Mouse (Mus musculus) embryo, embryonic 11.5 days (tissue): ENCODE measurements at regions not wholly inside any gene's neighbourhood (a gene's known extent, or its start where the extent isn't known, plus 50 kb on each side); places are given as distances from the start of the nearest gene placed in this dataset.

Experiments
- DNase-seq: peaks from one replicate; pipeline ENCODE4 v3.0.0-alpha.2; 2012; ENCODE audit warnings: low read depth, low spot score

GRCm38 (mm10) chr6:100100565-100101133 lies 186.6 kb downstream of the Rybp start:
- DNase-seq: no peak

- DNase-seq: no peak
Observed at GRCm38 (mm10) chr6:100096393-100097125, 190.7 kb downstream of the Rybp start.

GRCm38 (mm10) chr6:100094653-100095217 lies 192.6 kb downstream of the Rybp start:
- DNase-seq: no peak

DNA sequence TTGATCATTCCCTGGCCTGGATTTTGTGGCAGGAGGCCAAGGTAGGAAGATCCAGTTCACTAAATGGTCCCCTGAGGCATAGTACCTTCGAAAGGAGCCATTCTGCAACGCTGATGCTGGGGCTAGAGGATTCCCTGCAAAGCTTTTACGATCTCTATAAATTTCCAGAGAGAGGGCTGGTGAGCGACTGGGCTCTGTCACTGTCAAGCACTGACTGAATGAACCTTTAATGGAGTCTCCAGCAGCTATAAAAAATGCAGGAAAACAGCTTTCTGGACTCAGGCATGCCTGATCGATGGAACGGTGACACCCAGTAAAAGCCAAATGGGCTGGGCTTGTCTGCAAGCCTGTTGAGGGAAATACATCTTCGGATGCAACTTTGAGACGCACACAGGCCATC lies 194.4 kb downstream of the Rybp start:
- DNase-seq: peak; percentile 19

- DNase-seq: no peak
Observed at GRCm38 (mm10) chr6:100091815-100092214, 195.5 kb downstream of the Rybp start.

- no peak for DNase-seq
Observed at GRCm38 (mm10) chr6:100088576-100088975, 198.7 kb downstream of the Rybp start.

DNA sequence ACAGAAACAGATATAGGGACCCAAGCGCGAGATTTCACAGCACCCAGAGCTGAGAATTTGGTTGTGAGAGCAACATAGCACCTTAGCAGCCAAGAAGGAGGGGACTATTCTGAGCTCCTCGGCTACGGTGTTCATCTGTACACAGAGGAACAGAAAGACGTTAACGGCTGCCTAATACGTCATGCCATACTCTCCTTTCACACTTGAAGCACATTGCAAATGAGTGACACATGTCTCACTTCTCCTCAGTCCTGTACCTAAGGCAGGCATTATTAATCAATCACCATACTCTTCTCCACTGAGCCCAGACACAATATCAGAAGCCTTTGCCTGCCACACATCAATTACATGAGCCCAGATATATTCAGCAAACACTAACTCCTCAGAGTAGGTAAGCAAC lies 200.5 kb downstream of the Rybp start:
- no peak for DNase-seq

DNA sequence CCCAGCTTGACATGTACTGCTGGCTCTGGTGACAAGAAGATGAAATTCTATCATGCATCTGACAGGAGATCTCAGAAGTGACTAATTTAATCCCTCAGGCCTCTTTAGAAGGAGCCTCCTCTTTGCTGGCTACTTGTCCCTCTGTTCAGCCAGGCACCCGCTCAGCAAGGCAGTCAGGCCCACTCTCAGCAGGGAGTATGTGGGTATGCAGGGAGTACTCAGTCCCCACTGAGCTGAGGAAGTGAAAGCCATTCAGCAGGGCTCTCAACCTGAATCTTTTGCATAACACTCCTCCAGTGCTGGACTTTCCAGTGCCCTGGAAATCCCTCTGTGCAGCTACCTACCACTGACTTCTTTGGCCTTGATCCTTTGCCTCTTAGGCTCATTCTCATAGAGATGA lies 201.3 kb downstream of the Rybp start:
- no peak for DNase-seq

GRCm38 (mm10) chr6:100083868-100084477 lies 203.3 kb downstream of the Rybp start:
- no peak for DNase-seq

DNA sequence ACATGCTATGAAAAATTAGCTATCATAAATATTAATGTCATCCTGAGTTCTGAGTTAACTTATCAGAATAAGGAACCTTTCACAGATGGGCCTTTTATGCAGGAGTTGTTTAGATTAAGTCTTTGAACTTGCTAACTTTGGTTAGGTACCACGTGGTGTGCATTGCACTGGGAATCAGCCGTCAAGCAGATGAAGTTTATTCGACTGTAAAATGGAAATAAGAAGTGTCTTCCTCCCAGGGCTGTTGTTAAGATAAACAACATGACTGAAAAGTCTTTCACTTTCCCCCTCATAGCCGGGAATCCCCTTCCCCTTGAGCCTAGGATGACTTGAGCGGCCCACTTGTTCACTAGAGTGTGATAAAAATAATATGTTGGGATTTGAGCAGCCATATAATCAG lies 204.2 kb downstream of the Rybp start:
- no peak for DNase-seq

DNA sequence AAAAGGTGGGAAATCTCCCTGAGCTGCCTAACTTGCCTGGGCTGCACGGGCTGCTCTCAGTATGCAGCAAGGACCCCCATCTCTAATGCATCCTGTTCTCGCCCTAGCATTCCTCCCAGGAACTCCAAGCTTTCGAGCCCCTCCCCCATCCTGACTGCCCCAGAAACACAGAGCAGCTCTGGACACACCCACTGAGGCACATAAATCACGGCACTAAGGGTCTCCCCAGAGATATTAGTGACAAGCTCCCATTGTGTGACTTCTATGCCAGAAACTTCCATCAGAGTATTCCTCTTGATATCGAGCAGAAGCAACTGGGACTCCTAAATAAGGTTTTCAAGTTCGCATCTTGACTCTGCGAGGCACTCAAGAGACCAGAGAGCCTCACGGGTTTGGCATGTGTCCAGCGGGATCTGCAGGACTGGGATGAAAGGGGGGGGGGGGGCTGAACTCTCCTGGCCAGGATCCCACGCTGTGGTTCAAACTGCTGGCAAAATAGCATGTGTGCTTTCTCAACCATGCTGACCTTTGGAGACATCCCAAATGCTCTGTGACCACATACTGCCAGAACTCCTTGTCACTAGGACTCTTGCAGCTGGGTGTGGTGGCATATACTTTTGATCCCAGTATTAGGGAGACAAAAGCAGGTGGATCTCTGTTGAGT lies 212.5 kb downstream of the Rybp start:
- DNase-seq: peak; percentile 54

- DNase-seq: no peak
Observed at GRCm38 (mm10) chr6:100072261-100072968, 214.9 kb downstream of the Rybp start.

DNA sequence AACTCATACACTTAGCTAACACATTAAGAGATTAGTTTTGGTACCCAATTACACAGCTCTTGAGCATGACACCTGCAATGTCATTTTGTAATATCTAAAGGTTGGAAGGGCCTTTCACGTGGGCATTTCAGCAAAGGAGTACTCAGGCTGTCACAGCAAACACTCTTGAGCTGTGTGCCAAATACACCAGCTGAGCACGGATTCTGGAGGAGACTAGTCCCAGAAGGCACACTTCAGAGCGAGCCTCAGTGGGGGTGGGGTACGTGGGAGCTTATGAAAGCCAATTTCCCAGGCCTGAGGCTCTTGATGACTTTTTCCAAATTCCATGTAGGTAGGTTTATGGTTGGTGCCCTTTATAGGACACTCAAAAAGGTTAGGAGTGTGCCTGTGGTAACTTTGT lies 218.1 kb downstream of the Rybp start:
- no peak for DNase-seq

- DNase-seq: no peak
Observed at GRCm38 (mm10) chr6:100067273-100067672, 220.0 kb downstream of the Rybp start.

DNA sequence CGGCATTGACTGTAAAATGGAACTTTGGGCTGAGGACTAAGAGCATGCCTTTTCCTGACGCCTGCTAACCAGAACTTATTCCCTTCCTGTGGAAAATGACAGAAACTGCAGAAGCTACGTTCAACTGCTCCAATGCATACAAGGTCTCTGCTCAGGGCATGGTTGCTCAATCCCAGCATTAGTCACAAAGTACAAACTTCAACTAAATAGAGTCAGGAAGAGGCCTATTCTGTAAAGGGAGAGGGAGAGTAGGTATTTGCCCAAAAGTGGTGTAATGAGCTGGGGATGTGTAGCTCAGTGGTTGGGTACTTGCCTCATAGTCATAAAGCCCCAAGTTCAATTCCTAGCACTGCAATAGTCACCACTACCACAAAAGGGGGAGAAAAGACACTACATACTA lies 221.7 kb downstream of the Rybp start:
- no peak for DNase-seq

DNA sequence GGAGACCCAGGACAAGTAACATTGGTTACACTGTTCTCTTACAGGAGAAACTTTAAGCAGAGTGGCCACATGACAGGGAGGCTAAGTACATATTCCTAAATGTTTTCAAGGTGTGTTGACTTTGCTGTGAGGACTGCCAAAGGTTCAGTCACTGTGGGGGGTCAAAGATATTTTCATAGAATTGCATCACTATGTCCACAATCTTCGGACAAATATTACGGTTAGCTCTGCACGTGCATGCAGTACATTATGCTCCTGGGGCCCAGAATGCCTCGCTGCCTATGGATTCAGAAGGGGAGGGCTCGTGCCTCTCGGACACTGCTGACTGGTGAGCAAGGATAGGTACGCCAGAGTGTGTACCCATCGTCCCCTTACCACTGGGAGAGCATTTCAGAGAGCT lies 224.3 kb downstream of the Rybp start:
- no peak for DNase-seq

DNA sequence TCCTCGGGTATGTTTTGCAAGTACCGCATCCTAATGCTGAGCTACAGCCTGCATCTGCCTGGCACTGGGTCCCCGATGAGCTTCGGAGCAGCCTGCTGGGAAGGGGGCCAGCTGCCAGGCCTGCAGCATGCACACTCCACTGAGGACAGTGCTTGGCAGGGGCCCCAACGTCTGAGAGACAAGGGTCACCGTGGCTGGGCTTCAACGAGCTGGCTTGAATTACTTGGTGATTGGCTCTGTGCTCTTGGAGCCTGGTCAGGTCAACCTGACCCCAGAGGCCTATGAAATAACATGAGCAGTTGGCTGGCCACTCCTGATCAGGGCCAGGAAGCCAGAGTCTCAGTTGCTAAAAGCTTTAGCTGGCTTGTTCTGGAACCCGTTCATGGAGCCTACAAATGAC lies 227.5 kb downstream of the Rybp start:
- DNase-seq: no peak

DNA sequence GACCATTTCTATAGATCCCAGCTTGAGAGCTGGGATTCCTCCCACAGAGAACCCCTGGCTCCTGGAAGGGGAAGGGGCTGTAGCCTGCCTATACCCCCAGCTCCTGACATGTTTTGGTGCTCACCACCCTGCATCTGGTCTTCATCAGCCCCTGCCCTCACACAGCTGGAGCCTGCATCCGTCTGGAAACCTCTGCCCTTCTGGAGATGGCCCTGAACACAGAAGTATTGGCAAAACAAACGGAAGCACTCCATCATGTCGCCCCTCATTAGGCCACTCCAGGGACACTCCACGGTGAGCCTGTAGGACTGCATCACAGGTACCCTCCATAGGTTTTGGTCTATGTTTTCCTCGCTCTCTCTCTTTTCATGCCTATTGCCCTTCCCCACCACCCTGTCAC lies 231.3 kb downstream of the Rybp start:
- no peak for DNase-seq

- no peak for DNase-seq
Observed at GRCm38 (mm10) chr6:100052955-100053795, 234.1 kb downstream of the Rybp start.

DNA sequence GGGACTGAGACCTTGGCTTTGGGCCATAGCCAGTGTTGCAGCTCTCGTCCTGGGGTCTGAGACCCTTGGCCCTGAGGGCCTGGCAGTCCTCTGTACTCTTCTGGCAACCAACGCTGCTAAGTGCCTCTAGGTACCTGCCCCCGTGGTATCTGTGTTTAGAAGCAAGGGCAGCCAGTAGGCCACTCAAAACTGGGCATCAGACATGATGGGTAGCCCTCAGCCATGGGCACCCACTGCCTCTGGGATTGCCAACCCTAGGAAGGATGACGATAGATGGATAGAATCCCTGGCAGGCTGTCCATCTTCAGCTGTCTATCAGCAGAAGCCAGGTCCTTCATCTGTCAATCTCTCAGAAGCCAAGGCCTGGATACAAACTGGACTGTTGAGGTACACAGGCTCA lies 234.9 kb downstream of the Rybp start:
- DNase-seq: no peak

DNA sequence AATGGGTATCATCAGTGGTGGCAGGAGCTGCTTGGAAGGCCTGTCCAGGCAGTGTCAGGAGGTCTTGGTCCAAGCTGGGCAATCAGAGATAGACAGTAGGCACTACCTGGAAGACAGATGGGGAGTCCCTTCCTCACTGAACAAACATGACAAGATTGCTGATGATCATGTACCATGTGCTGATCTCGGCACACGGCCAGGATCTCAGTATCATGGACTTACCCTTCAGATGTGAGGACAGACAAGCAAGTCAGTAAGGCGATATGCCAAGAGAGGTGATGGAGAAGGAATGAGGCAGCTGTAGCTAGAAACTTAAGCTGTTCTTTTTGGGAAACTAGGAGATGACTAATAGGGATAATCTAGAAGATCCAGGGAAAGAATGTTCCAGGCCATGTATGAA lies 238.2 kb downstream of the Rybp start:
- no peak for DNase-seq
